Mouse (Mus musculus): ENCODE results near the gene Bcl6b.

GRCm38 (mm10) chr11:70229260-70230010 is at the start of gene Bcl6b:
- peak; percentile 83 for TF ChIP-seq POLR2A (IDR thresholded peaks at IDR 0.05; ENCODE audit: insufficient read depth, low read depth, low read length)
- TF ChIP-seq CTCF (IDR thresholded peaks at IDR 0.05), result no peak

Measured in heart, adult 2 months (tissue).